Mouse (Mus musculus) E14TG2a.4 (cell line): ENCODE data around the gene Rpp25.

Experiments
- H3K27me3 ChIP-seq: 2 replicates; pipeline ENCODE4 v1.6.1; 2014; ENCODE audit warnings: low read length, control low read depth; ENCODE audit not compliant: insufficient read depth
- H3K36me3 ChIP-seq: 2 replicates; pipeline ENCODE4 v1.6.1; 2014; ENCODE audit warnings: low read length, control low read depth; ENCODE audit not compliant: insufficient read depth
- H3K4me1 ChIP-seq: replicated peaks from 2 replicates; pipeline ENCODE4 v1.6.1; 2014; ENCODE audit warnings: low read depth, low read length, control low read depth
- H3K4me3 ChIP-seq: replicated peaks from 2 replicates; pipeline ENCODE4 v1.5.1; 2014; ENCODE audit warnings: mild to moderate bottlenecking, low read length
- H3K9me3 ChIP-seq: 2 replicates; pipeline ENCODE4 v1.6.1; 2014; ENCODE audit warnings: low read length, control low read depth
- CTCF ChIP-seq: conservative IDR thresholded peaks from 2 replicates; pipeline ENCODE4 v1.5.1; 2014; ENCODE audit warnings: low read length
- NANOG ChIP-seq: IDR thresholded peaks from 2 replicates; pipeline ENCODE4 v1.6.1; 2014; ENCODE audit warnings: borderline replicate concordance, low read length, mixed read lengths
- POU5F1 ChIP-seq: IDR thresholded peaks from 2 replicates; pipeline ENCODE4 v1.6.1; 2014; ENCODE audit warnings: low read length, borderline replicate concordance

Rpp25 gene

GRCm38 (mm10) chr9:57524439-57524838, 20.6 kb downstream of the Rpp25 start:
- H3K36me3 ChIP-seq: peaks cover 57% of the 10 kb centered on the region
- TF ChIP-seq CTCF (no peak), POU5F1 (no peak), NANOG (no peak)
- no peaks in the 10 kb centered on the region for H3K9me3 ChIP-seq
- H3K27me3 ChIP-seq: no peaks in the 10 kb centered on the region
- H3K4me1 ChIP-seq: peaks cover 56% of the 10 kb centered on the region
- H3K4me3 ChIP-seq: peak overlapping the region; percentile 41; the same call in 1 of the 2 replicates

GRCm38 (mm10) chr9:57525516-57525915, 21.7 kb downstream of the Rpp25 start:
- no peak overlapping the region for H3K4me3 ChIP-seq

GRCm38 (mm10) chr9:57526435-57526834, 22.6 kb downstream of the Rpp25 start:
- TF ChIP-seq POU5F1 (no peak), NANOG (no peak), CTCF (no peak)
- Histone ChIP-seq H3K4me3 (no peak overlapping the region), H3K9me3 (no peaks in the 10 kb centered on the region), H3K4me1 (peaks cover 57% of the 10 kb centered on the region), H3K27me3 (no peaks in the 10 kb centered on the region), H3K36me3 (peaks cover 75% of the 10 kb centered on the region)

More at GRCm38 (mm10) chr9:57525516-57525915, 21.7 kb downstream of the Rpp25 start:
- Histone ChIP-seq H3K36me3 (peaks cover 67% of the 10 kb centered on the region), H3K9me3 (no peaks in the 10 kb centered on the region), H3K27me3 (no peaks in the 10 kb centered on the region), H3K4me1 (peaks cover 56% of the 10 kb centered on the region)
- no peak for TF ChIP-seq CTCF

GRCm38 (mm10) chr9:57531946-57532345, 28.1 kb downstream of the Rpp25 start:
- TF ChIP-seq CTCF: no peak
- no peak for TF ChIP-seq POU5F1
- no peak for TF ChIP-seq NANOG
- H3K4me3 ChIP-seq: no peak overlapping the region
- H3K4me1 ChIP-seq: peaks cover 28% of the 10 kb centered on the region
- H3K36me3 ChIP-seq: peaks cover 90% of the 10 kb centered on the region
- H3K27me3 ChIP-seq: no peaks in the 10 kb centered on the region
- H3K9me3 ChIP-seq: no peaks in the 10 kb centered on the region

GRCm38 (mm10) chr9:57536362-57536761, 32.5 kb downstream of the Rpp25 start:
- H3K4me1 ChIP-seq: peaks cover 55% of the 10 kb centered on the region
- TF ChIP-seq CTCF (no peak), NANOG (no peak), POU5F1 (no peak)

GRCm38 (mm10) chr9:57537044-57537727, 33.4 kb downstream of the Rpp25 start, which contains the start of gene Fam219b:
Gene Fam219b (plus strand): TSS chr9:57537528.
- H3K36me3 ChIP-seq: peaks cover 76% of the 10 kb centered on the region
- no peak for TF ChIP-seq NANOG
- no peaks in the 10 kb centered on the region for H3K27me3 ChIP-seq
- no peaks in the 10 kb centered on the region for H3K9me3 ChIP-seq
- H3K4me1 ChIP-seq: peaks cover 49% of the 10 kb centered on the region
- H3K4me3 ChIP-seq: peak within 1 kb of the TSS; percentile 98

More at GRCm38 (mm10) chr9:57536362-57536761, 32.5 kb downstream of the Rpp25 start:
- 0 out of 2 replicates have a peak overlapping the region, but pooled peaks have one; percentile 98 for H3K4me3 ChIP-seq
- H3K9me3 ChIP-seq: no peaks in the 10 kb centered on the region
- H3K27me3 ChIP-seq: no peaks in the 10 kb centered on the region
- peaks cover 76% of the 10 kb centered on the region for H3K36me3 ChIP-seq

GRCm38 (mm10) chr9:57537728-57538181, 33.9 kb downstream of the Rpp25 start:
- H3K9me3 ChIP-seq: no peaks in the 10 kb centered on the region
- peak overlapping the region; percentile 98 for H3K4me3 ChIP-seq
- H3K36me3 ChIP-seq: peaks cover 76% of the 10 kb centered on the region
- H3K27me3 ChIP-seq: no peaks in the 10 kb centered on the region
- peaks cover 44% of the 10 kb centered on the region for H3K4me1 ChIP-seq
- no peak for TF ChIP-seq POU5F1
- no peak for TF ChIP-seq CTCF
- no peak for TF ChIP-seq NANOG

- peaks cover 76% of the 10 kb centered on the region for H3K36me3 ChIP-seq
Measured at GRCm38 (mm10) chr9:57539550-57539949, 35.7 kb downstream of the Rpp25 start.

GRCm38 (mm10) chr9:57541312-57541711, 37.5 kb downstream of the Rpp25 start:
- Histone ChIP-seq H3K9me3 (no peaks in the 10 kb centered on the region), H3K4me1 (peaks cover 57% of the 10 kb centered on the region), H3K27me3 (no peaks in the 10 kb centered on the region), H3K4me3 (no peak overlapping the region), H3K36me3 (peaks cover 79% of the 10 kb centered on the region)
- TF ChIP-seq NANOG (no peak), POU5F1 (no peak), CTCF (peak; percentile 76)

More at GRCm38 (mm10) chr9:57539550-57539949, 35.7 kb downstream of the Rpp25 start:
- H3K9me3 ChIP-seq: no peaks in the 10 kb centered on the region
- TF ChIP-seq NANOG (no peak), POU5F1 (no peak), CTCF (no peak)
- no peak overlapping the region for H3K4me3 ChIP-seq
- no peaks in the 10 kb centered on the region for H3K27me3 ChIP-seq
- peaks cover 55% of the 10 kb centered on the region for H3K4me1 ChIP-seq
